Mouse (Mus musculus) megakaryocyte progenitor cell, adult 5-6 weeks (primary cell): ENCODE data around the gene Cux1. TPM values are rescaled to one million over a fixed set of nuclear protein-coding genes. Genes with fewer than 3 reads are reported as not detected.

ENCODE experiments used
- ATAC-seq: replicated peaks from 2 replicates; pipeline ENCODE4 v1.8.0; 2016; ENCODE audit warnings: mild to moderate bottlenecking, moderate TSS enrichment, inconsistent platforms; ENCODE audit not compliant: poor library complexity
- total RNA-seq, 2 experiments: library from RNA; stranded (forward) in 1 of 2; stranded (reverse) in 1 of 2; fragments of 157-497, 149-512 nt in 1 of 2; fragments of 200-1000 nt in 1 of 2; gene quantifications; 2 replicates each; pipeline versions ENCODE4 v1.2.3 to v1.2.4; 2015 to 2017

The Cux1 gene
- total RNA-seq, 2 experiments from 2014 or later = 104 to 118 TPM

DNA sequence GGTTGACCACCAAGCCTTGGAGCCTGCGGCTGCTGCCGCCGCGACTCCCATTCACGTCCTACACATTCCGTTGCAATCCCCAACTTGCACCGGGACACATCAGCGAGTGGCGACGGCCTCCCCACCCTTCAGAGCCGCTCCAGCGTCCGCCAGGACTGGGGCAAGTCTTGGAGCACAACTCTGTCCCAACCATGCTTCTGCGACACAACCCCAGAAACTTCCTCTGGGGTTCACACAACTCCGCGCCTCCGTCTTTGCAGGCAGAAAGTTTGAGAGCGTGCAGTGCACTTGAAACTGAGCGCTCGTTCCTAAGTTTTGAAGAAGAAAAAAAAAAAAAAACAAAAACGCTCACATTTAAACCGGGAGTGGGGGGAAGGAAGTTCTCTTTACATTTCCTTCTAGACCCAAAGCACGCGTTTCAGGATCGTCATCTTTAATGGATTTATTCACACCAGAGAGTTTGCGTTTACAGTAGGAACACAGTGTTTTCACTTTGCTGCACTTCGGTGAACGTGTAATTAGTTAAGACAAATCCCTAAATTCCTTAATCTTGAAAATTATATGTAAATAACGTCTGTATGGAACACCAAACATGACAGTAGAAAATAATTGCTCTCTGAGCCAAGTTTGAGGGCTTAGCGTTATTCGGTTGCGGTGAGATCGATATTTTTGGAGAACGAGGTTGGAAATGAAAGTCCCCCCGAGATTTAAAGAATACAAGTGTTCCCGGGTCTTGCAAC is 906 bp upstream of the Cux1 start:
- ATAC-seq = peak; percentile 27

DNA sequence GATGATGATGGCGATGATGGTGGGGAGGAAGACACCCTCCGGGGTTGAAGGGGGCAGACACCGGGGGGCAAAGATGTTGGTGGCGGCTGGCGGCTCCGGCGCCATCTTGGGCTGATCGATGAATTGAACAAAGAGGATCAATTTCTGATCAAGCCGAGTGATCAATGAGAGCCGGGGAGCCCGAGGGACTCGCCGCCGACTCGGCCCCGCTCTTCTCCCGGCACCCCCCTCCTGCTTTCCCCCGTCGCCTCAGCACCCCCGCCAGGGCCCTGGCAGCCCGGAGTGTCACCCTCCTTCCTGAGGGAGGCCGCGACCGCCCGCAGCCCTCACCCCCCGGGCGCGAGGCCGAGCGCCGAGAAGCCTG is 496 bp downstream of the Cux1 start:
- ATAC-seq = peak; percentile 6; the same call in 1 of the 2 replicates

- ATAC-seq = 0 out of 2 replicates have a peak, but pooled peaks have one; percentile 3
These were observed 1.1 kb downstream of the Cux1 start for GRCm38 (mm10) chr5:136566001-136566811.

- 0 out of 2 replicates have a peak, but pooled peaks have one; percentile 3 for ATAC-seq
These were observed 1.9 kb downstream of the Cux1 start for GRCm38 (mm10) chr5:136565311-136565811.

DNA sequence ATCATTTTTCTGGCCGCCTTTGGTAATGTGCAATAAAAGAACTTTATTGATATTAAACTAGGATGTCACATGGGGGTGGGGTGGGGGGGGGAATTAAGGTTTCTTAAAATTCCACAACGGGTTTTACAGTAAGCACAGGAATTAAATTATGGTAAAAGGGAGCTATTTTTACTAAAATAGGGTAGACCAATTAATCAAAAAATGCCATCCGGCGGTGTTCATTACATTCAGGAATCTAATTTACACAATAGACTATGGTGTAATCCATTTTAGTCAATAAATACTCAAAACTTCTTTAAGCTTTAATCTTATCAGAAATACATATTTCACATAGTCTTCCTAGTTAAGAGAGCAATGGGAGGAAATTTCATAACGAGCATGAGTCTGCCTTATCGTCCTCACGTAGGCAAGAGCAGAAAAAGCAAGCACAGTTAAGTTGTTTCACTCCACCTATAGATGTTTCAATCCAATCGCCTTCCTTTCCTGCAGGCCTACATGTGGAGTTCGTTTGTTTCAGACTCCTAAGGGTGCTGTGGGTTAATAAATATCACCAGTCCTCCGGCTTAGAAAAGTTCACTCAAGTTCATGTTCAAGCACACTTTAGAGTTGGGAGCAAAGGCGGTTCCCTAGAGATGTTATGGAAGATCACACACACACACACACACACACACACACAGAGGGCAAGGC is 2.5 kb downstream of the Cux1 start:
- no peak for ATAC-seq

DNA sequence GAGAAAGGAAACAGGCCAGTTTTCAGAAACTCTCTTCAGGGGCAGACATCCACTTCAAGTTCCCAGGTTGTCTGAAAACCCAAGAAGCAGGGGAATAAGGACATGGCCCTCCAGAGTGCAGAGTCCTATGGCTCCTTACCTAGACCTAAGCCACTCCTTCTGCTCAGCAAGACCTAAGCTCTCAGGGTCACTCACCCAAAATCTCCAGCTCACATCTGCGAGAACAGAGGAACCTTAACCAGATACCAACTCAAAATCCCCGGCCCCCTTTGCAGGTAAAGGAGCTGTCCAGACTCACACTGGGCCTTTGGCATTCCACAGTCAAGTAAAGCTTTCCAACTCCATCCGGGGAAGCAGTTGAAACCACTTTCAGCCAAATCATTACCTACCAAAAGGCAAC is 3.3 kb downstream of the Cux1 start:
- no peak for ATAC-seq

DNA sequence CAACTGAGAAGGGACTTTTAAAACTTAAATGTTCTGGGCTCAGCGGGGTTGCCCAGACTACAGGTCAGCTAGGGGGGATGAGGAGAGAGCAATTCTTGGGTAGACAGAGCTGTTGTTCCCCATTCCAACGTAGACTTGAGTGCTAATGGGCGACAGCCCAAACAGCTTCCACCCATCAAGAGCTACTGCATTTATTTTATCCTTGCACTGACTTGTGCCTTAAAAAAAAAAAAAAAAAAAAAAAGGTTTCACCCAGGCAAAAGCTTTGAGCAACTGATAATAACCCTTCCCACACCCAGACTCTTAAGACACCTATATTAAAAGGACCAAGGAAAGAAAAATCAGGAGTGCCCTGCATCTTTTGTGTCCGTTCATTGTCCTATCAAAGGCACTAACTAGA is 4.2 kb downstream of the Cux1 start:
- no peak for ATAC-seq

DNA sequence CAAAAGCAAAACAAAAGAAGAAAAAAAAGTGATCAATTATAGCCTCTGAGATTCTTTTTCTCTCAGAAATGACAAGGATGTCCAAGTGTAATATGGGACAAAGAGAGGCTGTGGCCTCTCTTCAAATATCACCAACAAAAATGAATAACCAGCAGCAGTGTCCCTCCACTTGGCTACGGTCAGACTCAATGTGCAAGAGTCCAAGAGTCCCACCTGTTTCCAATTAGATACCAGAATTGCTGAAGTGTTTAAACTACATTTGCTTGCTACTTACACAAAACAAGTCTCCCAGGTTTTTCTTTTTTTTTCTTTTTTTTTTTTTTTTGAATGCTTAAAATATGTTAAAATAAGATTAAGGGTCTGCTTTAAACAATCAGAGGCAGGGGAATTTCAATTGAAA is 5.1 kb downstream of the Cux1 start:
- no peak for ATAC-seq

DNA sequence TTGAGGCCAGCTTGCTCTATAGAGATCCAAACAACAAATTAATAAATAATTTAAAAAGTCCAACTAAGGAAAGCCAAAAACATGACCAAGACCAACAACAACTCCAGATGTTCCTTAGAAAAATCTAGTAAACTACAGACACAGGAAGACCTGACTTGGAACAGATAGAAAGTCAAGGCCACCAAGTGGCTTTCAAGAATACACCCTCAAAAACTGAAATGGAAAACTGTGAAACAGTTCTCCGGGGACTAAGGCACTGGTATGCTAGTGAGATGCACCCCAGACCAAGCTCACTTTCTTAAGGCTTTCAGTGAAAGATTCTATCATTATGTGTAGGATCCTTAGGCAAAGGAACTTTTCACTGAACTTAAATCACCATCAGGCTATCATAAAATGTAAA is 5.6 kb downstream of the Cux1 start:
- ATAC-seq = no peak

DNA sequence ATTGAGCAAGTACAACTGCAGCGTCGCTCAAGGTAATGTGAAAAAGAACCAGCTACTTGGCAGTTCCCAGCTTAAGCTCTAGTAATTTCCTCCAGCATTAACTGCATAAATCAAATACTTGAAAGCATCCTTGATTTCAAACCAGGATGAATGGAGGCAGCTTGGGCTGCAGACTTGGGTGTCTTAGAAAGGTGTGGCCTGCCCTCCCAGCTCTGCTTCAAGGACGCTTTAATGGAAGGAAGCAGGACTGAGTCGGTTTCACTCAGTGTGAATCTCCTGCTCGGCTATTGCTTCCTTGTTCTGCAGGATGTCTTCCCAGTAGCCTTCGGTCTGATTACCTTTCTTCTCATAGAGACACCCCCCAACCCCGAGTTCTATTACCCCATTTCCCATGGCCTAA is 6.6 kb downstream of the Cux1 start:
- no peak for ATAC-seq

GRCm38 (mm10) chr5:136557446-136557845 is 9.8 kb downstream of the Cux1 start:
- ATAC-seq = 0 out of 2 replicates have a peak, but pooled peaks have one; percentile 12

- no peak for ATAC-seq
These were observed 10.7 kb downstream of the Cux1 start for GRCm38 (mm10) chr5:136556328-136557262.

GRCm38 (mm10) chr5:136555703-136556102 is 11.6 kb downstream of the Cux1 start:
- peak; percentile 59 for ATAC-seq

GRCm38 (mm10) chr5:136552832-136553231 is 14.5 kb downstream of the Cux1 start:
- ATAC-seq = peak; percentile 16; the same call in 1 of the 2 replicates

DNA sequence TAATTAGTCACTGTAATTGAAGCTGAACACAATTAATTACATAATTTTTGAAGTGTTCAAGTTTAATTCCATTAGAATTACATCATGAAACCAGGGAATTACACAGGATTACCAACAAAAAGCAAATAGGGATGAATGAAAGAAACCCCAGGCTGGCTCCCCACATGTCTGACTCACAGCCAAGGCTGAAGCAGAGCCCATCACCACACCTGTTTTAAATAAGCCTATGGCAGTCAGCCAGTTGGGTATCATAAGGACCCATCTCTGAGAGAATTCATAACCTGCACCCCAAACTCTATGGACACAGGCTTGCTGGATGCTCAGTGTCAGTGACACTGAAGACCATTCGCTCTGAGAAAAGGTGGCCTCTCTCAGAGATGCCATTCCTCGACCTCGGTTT is 15.2 kb downstream of the Cux1 start:
- ATAC-seq = no peak

GRCm38 (mm10) chr5:136551571-136551970 is 15.7 kb downstream of the Cux1 start:
- no peak for ATAC-seq

DNA sequence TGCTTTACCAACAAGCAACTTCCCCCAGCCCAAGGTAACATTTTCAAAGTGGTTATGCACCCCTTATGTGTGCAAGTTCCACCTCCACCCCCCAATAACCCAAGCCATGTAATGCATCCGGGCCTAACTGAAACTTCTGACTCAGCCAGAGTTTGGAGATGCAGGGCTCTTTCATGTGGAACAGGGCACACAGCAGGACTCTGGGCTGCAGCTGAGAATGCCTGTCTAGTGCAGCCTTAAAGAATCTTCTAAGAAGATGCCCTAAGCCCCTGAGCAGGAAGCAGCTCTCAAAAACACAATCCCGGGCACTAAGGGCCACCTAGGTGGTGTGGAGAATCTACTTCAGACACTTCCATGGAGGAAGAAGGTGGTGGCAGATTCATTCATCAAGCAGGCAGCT is 16.6 kb downstream of the Cux1 start:
- ATAC-seq = no peak

- no peak for ATAC-seq
These were observed 18.5 kb downstream of the Cux1 start for GRCm38 (mm10) chr5:136548776-136549175.

GRCm38 (mm10) chr5:136545061-136545460 is 22.2 kb downstream of the Cux1 start:
- peak; percentile 52; the same call in 1 of the 2 replicates for ATAC-seq

- no peak for ATAC-seq
These were observed 24.1 kb downstream of the Cux1 start for GRCm38 (mm10) chr5:136543171-136543570.
